Mouse (Mus musculus) embryonic fibroblast, embryonic 13.5 days (primary cell): Measurements from ENCODE around the gene Gm20708. TPM values are rescaled to one million over a fixed set of nuclear protein-coding genes. Genes with fewer than 3 reads are reported as not detected.
"Not testable (repeated sequence)": the region's sequence is repeated elsewhere in the genome, so short reads cannot be mapped to it uniquely, and the experiment has no call there.

Experiments used
- H3K27ac ChIP-seq: 2 replicates; pipeline ENCODE4 v1.5.1; 2012; ENCODE audit warnings: low read length, control low read depth, inconsistent platforms; ENCODE audit not compliant: insufficient read depth
- H3K4me1 ChIP-seq: 2 replicates; pipeline ENCODE4 v1.6.1; 2011; ENCODE audit warnings: low read length; ENCODE audit not compliant: control insufficient read depth, insufficient read depth
- H3K4me3 ChIP-seq: 2 replicates; pipeline ENCODE4 v1.5.1; 2011; ENCODE audit warnings: mild to moderate bottlenecking, control low read depth, low read length; ENCODE audit not compliant: insufficient read depth
- CTCF ChIP-seq: IDR thresholded peaks from 2 replicates; pipeline ENCODE4 v1.5.1; 2011; ENCODE audit warnings: mild to moderate bottlenecking, control low read depth, low read length, moderate library complexity, borderline replicate concordance; ENCODE audit not compliant: insufficient read depth
- POLR2A ChIP-seq: IDR thresholded peaks from 2 replicates; pipeline ENCODE4 v1.6.1; 2011; ENCODE audit warnings: low read depth, mild to moderate bottlenecking, control low read depth, low read length, moderate library complexity
- polyA plus RNA-seq: library from polyadenylated mRNA; stranded (reverse); fragments of >200 nt; gene quantifications from 2 replicates; pipeline ENCODE4 v1.2.4, GENCODE M21; 2011; ENCODE audit warnings: low read depth; ENCODE audit not compliant: missing spikeins, insufficient read length

Gene Gm20708
- polyA plus RNA-seq, 1 experiment = 0.49 TPM

DNA sequence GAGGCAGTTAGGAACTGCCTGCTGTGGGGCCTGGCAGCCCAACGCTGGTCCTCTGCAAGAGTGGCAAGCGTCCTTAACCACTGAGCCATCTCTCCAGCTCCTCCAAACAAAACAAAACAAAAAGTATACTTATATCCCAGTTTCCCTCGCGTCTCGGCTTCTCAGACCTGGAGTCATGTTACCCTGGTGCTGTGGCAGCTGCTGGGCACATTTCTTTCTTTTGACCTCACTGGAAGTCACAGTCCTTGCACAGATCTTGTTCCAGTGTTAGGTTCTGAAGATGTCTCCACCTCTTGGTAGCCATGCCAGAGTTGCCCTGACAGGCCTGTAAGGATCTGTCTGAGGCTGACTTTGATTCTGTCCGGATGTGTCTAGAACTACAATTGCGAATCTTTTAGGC, 7.8 kb upstream of the Gm20708 start:
- H3K4me1 ChIP-seq = no peaks in the 10 kb centered on the region
- TF ChIP-seq POLR2A = no peak
- no peak for TF ChIP-seq CTCF
- H3K4me3 ChIP-seq = no peak overlapping the region
- no peak overlapping the region for H3K27ac ChIP-seq

DNA sequence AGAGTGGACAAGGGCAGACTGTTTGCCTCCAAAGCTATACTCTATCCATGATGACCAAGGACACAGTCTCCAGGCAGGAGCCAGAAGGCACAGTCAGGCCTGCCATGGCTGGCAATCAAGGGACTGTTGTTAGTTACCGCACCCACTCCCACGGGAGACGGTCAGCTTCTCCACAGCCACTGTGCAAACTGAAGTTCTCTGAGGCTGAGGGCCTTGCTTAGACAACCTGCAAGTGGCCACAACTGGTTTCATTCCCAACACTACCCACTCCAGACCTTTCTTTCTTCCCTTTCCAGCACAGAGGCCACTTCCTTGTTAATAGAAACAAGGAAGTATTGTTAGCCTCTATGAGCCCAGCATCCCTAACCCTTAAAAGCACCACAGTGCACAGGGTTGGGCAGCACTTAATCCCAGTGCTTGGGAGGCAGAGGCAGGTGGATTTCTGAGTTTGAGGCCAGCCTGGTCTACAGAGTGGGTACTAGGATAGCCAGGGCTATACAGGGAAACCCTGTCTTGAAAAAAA, 6.2 kb upstream of the Gm20708 start:
- TF ChIP-seq POLR2A (no peak), CTCF (no peak)
- H3K27ac ChIP-seq = no peak overlapping the region
- H3K4me1 ChIP-seq = no peaks in the 10 kb centered on the region
- no peak overlapping the region for H3K4me3 ChIP-seq

DNA sequence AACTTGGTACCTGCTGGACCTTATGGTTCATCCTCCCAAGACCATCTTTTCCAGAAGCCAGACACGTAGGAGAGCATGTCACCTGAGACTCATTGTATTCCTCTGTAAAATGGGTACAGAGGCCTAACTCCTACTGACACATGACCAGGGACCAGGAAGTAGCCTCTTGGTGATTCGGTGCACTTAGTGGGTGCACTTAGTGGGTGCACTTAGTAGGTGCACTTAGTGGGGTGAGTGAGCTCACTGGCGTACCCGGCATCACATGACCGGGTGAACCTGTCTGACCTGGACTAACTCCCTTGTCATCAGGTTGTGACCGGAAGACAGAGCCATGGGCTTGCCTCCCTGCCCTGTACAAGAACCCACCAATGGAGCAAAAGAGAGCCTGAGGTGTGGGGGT, 2.7 kb upstream of the Gm20708 start:
- H3K27ac ChIP-seq = no peak overlapping the region
- TF ChIP-seq CTCF (no peak), POLR2A (no peak)
- no peak overlapping the region for H3K4me3 ChIP-seq
- H3K4me1 ChIP-seq = 0 out of 2 replicates have a peak, but pooled peaks cover 2% of the 10 kb centered on the region

DNA sequence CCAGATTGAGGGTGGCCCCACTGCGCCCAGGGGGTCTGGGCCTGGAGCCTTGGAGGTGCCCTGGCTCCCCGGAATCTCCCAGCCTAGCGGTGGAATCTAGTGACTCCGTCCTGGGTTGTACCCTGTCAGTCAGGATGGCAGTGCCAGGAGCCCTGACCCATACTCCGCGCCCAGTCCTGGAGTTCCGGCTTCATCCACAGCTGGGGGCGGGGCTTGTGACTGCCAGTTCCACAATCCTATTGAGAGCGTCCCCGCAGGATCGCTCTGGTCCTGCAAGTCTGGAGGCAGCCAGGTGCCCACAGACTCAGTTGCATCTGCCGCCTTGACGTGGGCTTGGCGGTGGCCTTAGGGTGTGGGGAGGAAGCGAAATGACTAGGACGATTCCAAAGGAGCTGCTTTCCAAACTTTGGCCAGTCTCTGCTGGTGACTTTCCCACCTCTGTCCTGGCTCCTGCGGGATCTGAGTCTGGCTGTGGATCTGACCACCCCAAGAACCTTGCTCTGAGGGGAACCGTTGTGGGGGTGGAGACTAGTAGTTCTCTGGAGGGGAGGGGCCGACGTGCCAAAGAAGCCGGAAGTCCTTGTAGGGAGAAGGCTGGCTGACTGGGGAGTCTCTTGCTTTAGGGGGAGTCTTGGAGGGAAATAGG, 1.1 kb downstream of the Gm20708 start:
- 0 out of 2 replicates have a peak, but pooled peaks cover 2% of the 10 kb centered on the region for H3K4me1 ChIP-seq
- peak; percentile 16; the same call in 1 of the 2 replicates for TF ChIP-seq CTCF
- TF ChIP-seq POLR2A = peak; percentile 51

DNA sequence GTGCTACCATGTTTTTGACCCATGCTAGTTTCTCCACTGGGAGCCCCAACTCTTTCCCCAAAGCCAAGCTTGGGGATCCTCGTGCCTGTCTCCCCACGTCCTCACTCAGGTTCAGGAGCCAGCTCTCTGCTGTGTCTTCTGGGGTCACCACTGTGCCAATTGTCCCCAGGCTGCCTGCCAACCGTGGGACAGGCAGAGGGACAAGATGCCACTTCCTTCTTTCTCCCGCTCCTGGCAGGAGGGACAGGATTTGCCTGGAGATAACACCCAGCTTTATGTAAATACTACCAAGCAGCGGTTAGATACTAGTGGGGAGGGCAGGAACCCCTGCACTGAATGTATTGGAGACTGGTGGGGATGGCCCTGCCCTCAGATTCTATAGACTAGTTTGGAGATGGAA, 4.4 kb downstream of the Gm20708 start:
- Histone ChIP-seq H3K4me3 (no peak overlapping the region), H3K27ac (no peak overlapping the region), H3K4me1 (0 out of 2 replicates have a peak, but pooled peaks cover 2% of the 10 kb centered on the region)
- TF ChIP-seq CTCF (no peak), POLR2A (no peak)

More for the DNA sequence above, 1.1 kb downstream of the Gm20708 start:
- H3K27ac ChIP-seq = peak overlapping the region; percentile 32; the same call in 1 of the 2 replicates
- peak overlapping the region; percentile 59 for H3K4me3 ChIP-seq

DNA sequence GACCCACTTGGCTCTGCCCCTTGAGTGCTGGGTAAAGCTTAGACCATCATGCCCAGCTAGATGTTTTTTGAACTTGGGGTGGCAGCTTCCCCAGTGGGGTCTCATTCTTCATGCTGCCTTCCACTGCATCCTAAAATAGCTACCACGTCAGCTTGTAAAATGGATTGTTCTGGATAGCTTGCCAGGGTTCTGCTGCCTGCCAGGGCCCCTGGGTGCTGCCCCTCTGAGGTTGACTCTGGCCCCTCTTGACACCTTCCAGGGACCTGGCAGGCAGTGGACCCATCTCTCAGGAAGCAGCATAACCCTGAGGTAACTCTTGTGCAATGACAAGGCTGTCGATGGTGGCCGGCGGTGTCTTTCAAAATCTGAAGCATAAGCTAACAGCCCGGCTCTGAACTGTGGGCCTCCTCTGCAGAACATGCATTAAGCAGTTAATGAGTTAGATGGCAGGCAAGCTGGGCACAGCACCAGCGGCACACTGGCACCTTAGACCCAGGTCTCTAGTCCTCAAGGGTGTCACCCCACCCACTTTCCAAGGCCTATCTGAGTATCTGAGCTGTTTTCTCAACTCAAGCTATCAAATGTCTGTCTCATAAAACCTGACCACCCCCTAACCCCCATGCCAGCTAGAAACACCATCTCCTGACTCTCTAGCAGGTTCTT, 5.4 kb downstream of the Gm20708 start:
- Histone ChIP-seq H3K4me3 (no peak overlapping the region), H3K4me1 (no peaks in the 10 kb centered on the region), H3K27ac (no peak overlapping the region)
- TF ChIP-seq CTCF (no peak), POLR2A (no peak)

DNA sequence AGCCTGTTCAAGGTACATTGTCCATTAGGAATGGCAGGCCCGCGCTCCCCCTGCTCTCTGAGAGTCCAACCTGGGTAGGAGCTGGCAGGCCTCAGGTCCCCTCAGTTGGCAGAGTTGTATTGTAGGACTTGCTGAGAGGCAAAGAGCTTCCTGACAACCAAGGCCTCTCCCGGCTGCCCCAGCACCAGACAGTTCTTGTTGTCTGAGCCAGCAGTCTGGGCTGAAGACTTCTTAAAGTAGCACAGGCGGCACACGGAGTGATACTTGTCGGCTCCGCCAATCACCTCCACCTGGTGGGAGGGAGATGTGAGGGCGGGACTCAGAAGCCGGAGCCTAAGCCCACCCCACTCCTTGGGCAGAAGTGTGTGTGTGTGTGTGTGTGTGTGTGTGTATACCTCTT, 6.4 kb downstream of the Gm20708 start:
- not testable (repeated sequence) for H3K4me1 ChIP-seq, H3K27ac ChIP-seq, H3K4me3 ChIP-seq

DNA sequence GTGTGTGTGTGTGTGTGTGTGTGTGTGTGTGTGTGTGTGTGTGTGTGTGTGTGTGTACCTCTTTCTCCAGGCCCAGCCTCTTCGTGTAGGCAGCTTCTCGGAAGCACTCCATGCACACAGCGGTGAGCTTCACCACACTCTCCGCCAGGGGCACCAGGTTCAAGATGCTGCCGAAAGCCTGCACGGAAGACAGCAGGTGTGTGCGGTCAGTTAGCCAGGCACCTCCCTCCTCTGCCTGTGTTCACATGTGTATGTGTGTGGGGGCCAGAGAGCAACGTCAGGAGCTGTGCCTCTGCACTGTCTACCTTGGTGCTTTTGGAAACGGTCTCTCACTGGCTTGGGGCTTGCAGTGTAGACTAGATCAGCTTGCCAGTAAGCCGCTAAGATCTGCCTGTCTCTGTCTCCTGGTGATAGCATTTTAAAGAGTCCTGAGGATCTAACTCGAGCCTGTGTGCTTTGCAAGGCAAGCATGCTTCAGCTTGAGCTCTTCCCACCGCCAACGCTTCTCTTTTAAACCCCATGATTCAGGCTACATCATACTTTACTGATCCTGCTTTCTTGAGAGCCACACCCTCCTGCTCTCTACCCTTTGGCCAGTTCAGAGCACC, 7.0 kb downstream of the Gm20708 start:
- Histone ChIP-seq H3K4me1 (no peaks in the 10 kb centered on the region), H3K27ac (no peak overlapping the region), H3K4me3 (no peak overlapping the region)
- TF ChIP-seq CTCF = no peak
- TF ChIP-seq POLR2A = no peak

DNA sequence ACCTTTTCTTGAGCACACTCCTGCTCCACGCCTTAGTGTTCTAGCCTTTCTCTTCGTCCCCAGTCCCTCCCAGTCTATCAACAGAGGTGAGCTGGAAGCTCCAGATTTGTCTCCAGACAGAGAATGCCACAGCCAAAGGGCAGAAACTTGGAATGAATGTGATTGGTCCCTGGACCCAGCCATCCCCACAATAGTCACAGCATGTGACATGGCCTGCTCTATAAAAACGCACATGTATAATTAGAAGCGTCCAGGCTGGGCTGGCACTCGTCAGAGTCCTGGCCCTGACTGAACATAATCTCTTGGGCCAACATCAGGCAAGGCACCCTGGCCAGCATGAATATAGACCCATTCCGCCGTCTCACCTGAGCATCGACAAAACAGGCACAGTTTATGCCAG, 9.6 kb downstream of the Gm20708 start:
- no peak for TF ChIP-seq CTCF
- Histone ChIP-seq H3K27ac (no peak overlapping the region), H3K4me3 (no peak overlapping the region), H3K4me1 (peaks cover 15% of the 10 kb centered on the region)

DNA sequence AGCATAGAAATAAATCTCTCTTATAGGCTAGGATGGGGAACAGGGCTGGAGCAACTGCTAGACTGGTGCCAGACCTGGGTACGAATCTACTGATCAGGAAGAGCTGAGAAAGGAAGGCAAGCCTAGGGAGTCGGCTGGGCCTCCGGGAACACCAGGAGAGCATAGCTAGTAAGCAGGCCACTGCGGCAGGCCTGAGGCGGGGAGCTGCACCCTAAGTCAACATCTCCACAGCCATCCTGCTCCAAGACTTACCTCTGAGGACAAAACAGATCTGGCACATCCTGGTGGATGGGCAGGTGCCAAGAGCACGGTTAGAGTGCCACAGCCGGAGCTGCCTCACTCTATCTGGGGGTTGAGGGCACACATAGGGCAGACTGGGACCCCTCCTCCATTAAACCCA, 10.7 kb downstream of the Gm20708 start:
- Histone ChIP-seq H3K4me1 (peaks cover 17% of the 10 kb centered on the region), H3K4me3 (no peak overlapping the region), H3K27ac (no peak overlapping the region)
- TF ChIP-seq POLR2A (no peak), CTCF (no peak)
